Mouse (Mus musculus): Measurements from ENCODE around the gene Yif1a.
A peak's percentile ranks its signal among the peaks of the same experiment; 100 is the strongest.

Gene Yif1a

GRCm38 (mm10) chr19:5085145-5085863, 3.0 kb upstream of the Yif1a start, which contains the start of gene Tmem151a:
Gene Tmem151a (minus strand): TSS chr19:5085531.
- DNase-seq = peak; percentile 76 to 86

- DNase-seq = peak in 1 of 2 experiments; percentile 14
Observed at GRCm38 (mm10) chr19:5086533-5086932, 1.8 kb upstream of the Yif1a start.

- peak in 1 of 2 experiments; percentile 31 for DNase-seq
Observed at GRCm38 (mm10) chr19:5089324-5089723, 986 bp downstream of the Yif1a start.

GRCm38 (mm10) chr19:5092083-5092482, 3.7 kb downstream of the Yif1a start:
- peak in 1 of 2 experiments; percentile 22 for DNase-seq

GRCm38 (mm10) chr19:5093481-5094242, 5.3 kb downstream of the Yif1a start:
- no peak for DNase-seq

GRCm38 (mm10) chr19:5094243-5094632, 5.9 kb downstream of the Yif1a start:
- peak; percentile 96 to 98 for DNase-seq

GRCm38 (mm10) chr19:5094746-5095417, 6.5 kb downstream of the Yif1a start:
- DNase-seq = peak in 1 of 2 experiments; percentile 30

- peak in 1 of 2 experiments; percentile 23 for DNase-seq
Observed at GRCm38 (mm10) chr19:5095887-5096474, 7.6 kb downstream of the Yif1a start.

- DNase-seq = peak in 1 of 2 experiments; percentile 16
Observed at GRCm38 (mm10) chr19:5097521-5098362, 9.4 kb downstream of the Yif1a start.

- peak; percentile 76 to 85 for DNase-seq
Observed at GRCm38 (mm10) chr19:5098363-5099143, 10.2 kb downstream of the Yif1a start, which contains the start of gene Cnih2. Gene Cnih2 (minus strand): TSS chr19:5098521.

- DNase-seq = no peak
Observed at GRCm38 (mm10) chr19:5106074-5106473, 17.7 kb downstream of the Yif1a start.

GRCm38 (mm10) chr19:5106731-5107191, 18.4 kb downstream of the Yif1a start, which contains the start of gene Rab1b:
Gene Rab1b (minus strand): TSS chr19:5107072.
- peak; percentile 98 to 99 for DNase-seq

- DNase-seq = peak in 1 of 2 experiments; percentile 35
Observed at GRCm38 (mm10) chr19:5107556-5108270, 19.4 kb downstream of the Yif1a start.

- DNase-seq = peak in 1 of 2 experiments; percentile 35
Observed at GRCm38 (mm10) chr19:5108271-5108575, 19.9 kb downstream of the Yif1a start.

- no peak for DNase-seq
Observed at GRCm38 (mm10) chr19:5108702-5109101, 20.4 kb downstream of the Yif1a start.

- peak; percentile 46 to 61 for DNase-seq
Observed at GRCm38 (mm10) chr19:5109659-5110453, 21.5 kb downstream of the Yif1a start.

- DNase-seq = peak; percentile 41 to 54
Observed at GRCm38 (mm10) chr19:5113783-5114182, 25.4 kb downstream of the Yif1a start.

- peak; percentile 91 to 95 for DNase-seq
Observed at GRCm38 (mm10) chr19:5117494-5118383, 29.4 kb downstream of the Yif1a start.

Measured in cerebellum, adult 18-20 months (tissue).